Mouse (Mus musculus) brain, embryonic 14.5 days (tissue): ENCODE data around the gene Zfp870.

ENCODE experiments used
- CTCF ChIP-seq: fragments of 200-500 bp; IDR thresholded peaks from 2 replicates; pipeline ENCODE4 v1.5.1; 2012; ENCODE audit warnings: inconsistent platforms, mild to moderate bottlenecking, moderate library complexity, borderline replicate concordance; ENCODE audit not compliant: insufficient read depth, insufficient read length; ENCODE audit errors: extremely low read depth
- POLR2A ChIP-seq: fragments of 200-500 bp; IDR thresholded peaks from 2 replicates; pipeline ENCODE4 v1.6.1; 2012; ENCODE audit warnings: mild to moderate bottlenecking, inconsistent platforms, borderline replicate concordance; ENCODE audit not compliant: poor library complexity, insufficient read depth, insufficient read length, severe bottlenecking; ENCODE audit errors: extremely low read depth

DNA sequence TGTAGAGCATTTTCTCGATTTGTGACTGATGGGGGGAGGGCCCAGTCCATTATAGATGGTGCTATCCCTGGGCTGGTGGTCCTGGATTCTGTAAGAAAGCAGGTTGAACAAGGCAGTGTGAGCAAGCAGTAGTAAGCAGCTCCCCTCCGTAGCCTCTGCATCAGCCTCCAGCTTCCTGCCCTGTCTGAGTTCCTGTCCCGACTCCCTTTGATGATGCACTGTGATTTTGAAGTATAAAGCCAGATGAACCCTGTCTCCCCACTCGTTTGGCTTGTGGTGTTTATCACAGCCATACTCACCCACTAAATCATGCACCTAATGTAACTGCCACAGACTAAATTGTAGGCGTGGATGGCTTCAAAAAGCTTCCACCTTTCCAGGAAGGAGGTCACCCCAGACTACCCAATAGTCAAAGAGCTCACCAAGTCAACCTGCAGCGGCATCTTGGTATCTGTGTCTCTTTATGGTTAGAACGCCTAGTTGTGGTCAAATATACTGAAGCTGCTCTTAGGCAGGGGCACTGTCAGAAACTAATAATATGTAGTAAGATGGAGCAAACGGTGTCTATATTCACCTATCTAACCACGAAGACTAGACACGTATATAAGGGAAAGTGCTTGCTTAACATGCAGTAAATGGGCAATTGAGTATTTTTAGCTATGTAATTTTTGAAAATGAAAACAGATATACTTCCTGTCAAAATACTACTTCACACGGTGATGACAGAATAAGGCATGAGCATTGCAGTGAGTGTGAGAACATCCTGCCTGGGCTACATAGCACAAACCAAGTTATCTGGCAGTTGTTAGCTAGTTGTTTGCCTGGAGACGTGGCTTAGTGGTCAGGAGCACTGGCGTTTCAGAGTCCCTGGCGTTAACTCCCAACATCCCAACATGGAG, 10.9 kb downstream of the Zfp870 start:
- TF ChIP-seq POLR2A (no peak), CTCF (no peak)
